ENCODE assay signal across 8 mouse cellular contexts in the genomic region with DNA sequence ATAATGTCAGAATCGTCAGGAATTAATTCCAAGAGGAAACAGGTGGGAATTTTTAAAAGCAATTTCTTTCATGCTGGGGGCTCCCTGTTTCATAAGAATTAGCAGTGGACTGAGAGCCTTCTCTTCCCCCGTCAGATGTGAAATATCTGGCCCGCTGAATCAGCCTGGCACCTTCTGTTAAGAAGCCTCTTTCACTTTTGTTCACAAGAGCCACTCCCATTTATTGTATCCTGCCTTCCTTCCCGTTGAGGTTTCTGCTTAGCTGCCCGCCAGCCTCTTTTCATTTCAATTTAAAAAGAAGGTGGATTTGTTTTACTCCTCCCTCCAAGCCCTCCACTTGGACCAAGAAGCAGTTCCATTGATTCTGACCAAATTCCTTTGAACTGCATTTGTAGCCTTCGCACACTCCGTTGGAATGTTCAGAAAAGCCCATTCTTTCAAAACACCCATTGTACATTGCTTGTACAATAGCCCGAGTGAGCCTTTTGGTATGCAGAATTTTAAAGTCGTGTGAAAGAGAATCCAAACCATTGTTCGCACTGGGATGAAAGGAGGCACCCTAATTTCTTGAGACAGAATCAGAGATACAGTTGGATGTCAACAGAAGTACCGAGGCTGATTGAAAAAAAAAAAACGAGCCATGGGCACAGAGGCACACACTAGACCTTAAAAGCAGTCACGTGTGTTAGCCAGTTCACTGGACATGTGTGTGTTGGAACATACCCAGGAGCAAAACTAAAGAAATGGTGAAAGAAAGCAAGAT.
DNase-seq lines count a peak whose midpoint lies in the region; ATAC-seq and TF ChIP-seq lines count a peak whose summit lies in the region.

No protein-coding gene starts in this region.

- no peak overlapping the region for H3K9ac ChIP-seq in liver, embryonic 14.5 days (replicated peaks)
- H3K9ac ChIP-seq in embryonic facial prominence, embryonic 15.5 days, result no peak overlapping the region
- no peak overlapping the region for H3K9ac ChIP-seq in limb, embryonic 15.5 days

- WGBS in liver, embryonic 14.5 days (ENCODE audit: insufficient replicate concordance), result 34% methylated on average over 13 of the region's 13 CpGs
- 14% methylated on average over 13 of the region's 13 CpGs for WGBS in embryonic facial prominence, embryonic 15.5 days
- 37% methylated on average over 13 of the region's 13 CpGs for WGBS in limb, embryonic 15.5 days

- no peaks in the 10 kb centered on the region for H3K27me3 ChIP-seq in liver, embryonic 14.5 days (ENCODE audit: control insufficient read depth, insufficient read depth, low read length)
- H3K27me3 ChIP-seq in embryonic facial prominence, embryonic 15.5 days, result no peaks in the 10 kb centered on the region
- no peaks in the 10 kb centered on the region for H3K27me3 ChIP-seq in limb, embryonic 15.5 days

- TF ChIP-seq EP300 in liver, embryonic 14.5 days (IDR thresholded peaks at IDR 0.05; ENCODE audit: low read depth), result no peak

- no peak for DNase-seq in liver, embryonic 14.5 days (ENCODE audit: low read depth in 3 of 3, low spot score in 3 of 3)
- no peak for DNase-seq in liver
- DNase-seq in retina, embryonic 14.5 days (ENCODE audit: low spot score), result peak; percentile 43
- no peak for DNase-seq in gastrocnemius, postnatal 25 days
- DNase-seq in T-cell, adult 2 months (ENCODE audit: low spot score), result no peak
- no peak for DNase-seq in layer of hippocampus, adult 9-11 months

- no peak for ATAC-seq in liver, embryonic 14.5 days (ENCODE audit: insufficient read depth)
- ATAC-seq in embryonic facial prominence, embryonic 15.5 days (ENCODE audit: insufficient number of reproducible peaks, low FRiP score, low TSS enrichment, low read depth), result no peak
- no peak for ATAC-seq in limb, embryonic 15.5 days (ENCODE audit: insufficient number of reproducible peaks, low FRiP score, low TSS enrichment, low read depth)

- no peaks in the 10 kb centered on the region for H3K36me3 ChIP-seq in liver, embryonic 14.5 days (replicated peaks; ENCODE audit: control insufficient read depth, insufficient read depth, low read depth)
- H3K36me3 ChIP-seq in embryonic facial prominence, embryonic 15.5 days, result no peaks in the 10 kb centered on the region
- H3K36me3 ChIP-seq in limb, embryonic 15.5 days, result no peaks in the 10 kb centered on the region

- no peak overlapping the region for H3K27ac ChIP-seq in liver, embryonic 14.5 days
- no peak overlapping the region for H3K27ac ChIP-seq in embryonic facial prominence, embryonic 15.5 days (replicated peaks)
- no peak overlapping the region for H3K27ac ChIP-seq in limb, embryonic 15.5 days

- H3K4me2 ChIP-seq in liver, embryonic 14.5 days (ENCODE audit: low read depth), result 0 out of 2 replicates have a peak overlapping the region, but pooled peaks have one; percentile 6
- peak overlapping the region; percentile 24 for H3K4me2 ChIP-seq in embryonic facial prominence, embryonic 15.5 days (replicated peaks)
- H3K4me2 ChIP-seq in limb, embryonic 15.5 days, result peak overlapping the region; percentile 12; the same call in 1 of the 2 replicates

- no peak for TF ChIP-seq CTCF in liver, embryonic 14.5 days (IDR thresholded peaks at IDR 0.05; ENCODE audit: low read depth)

- no peak overlapping the region for H3K4me3 ChIP-seq in liver, embryonic 14.5 days (ENCODE audit: insufficient read depth in 1 of 2, low read depth in 2 of 2, low read length in 2 of 2)
- H3K4me3 ChIP-seq in embryonic facial prominence, embryonic 15.5 days (replicated peaks), result no peak overlapping the region
- H3K4me3 ChIP-seq in limb, embryonic 15.5 days, result no peak overlapping the region

- H3K4me1 ChIP-seq in liver, embryonic 14.5 days (replicated peaks; ENCODE audit: control insufficient read depth in 2 of 2, insufficient read depth in 2 of 2, low read length in 1 of 2), result no peaks in the 10 kb centered on the region
- peaks cover 13% of the 10 kb centered on the region for H3K4me1 ChIP-seq in embryonic facial prominence, embryonic 15.5 days
- peaks cover 7% of the 10 kb centered on the region; the same call in 1 of the 2 replicates for H3K4me1 ChIP-seq in limb, embryonic 15.5 days

- H3K9me3 ChIP-seq in liver, embryonic 14.5 days (ENCODE audit: control insufficient read depth, low read length), result no peaks in the 10 kb centered on the region
- no peaks in the 10 kb centered on the region for H3K9me3 ChIP-seq in embryonic facial prominence, embryonic 15.5 days (replicated peaks)
- no peaks in the 10 kb centered on the region for H3K9me3 ChIP-seq in limb, embryonic 15.5 days
